Mouse (Mus musculus) intestine, embryonic 16.5 days (tissue): ENCODE results near the gene Atn1. TPM values are rescaled to one million over a fixed set of nuclear protein-coding genes. Genes with fewer than 3 reads are reported as not detected.

Experiments
- ATAC-seq: fragments of 200-750 bp; cut with Nextera tagmentation; 2 replicates; pipeline ENCODE4 v1.8.0; 2017; ENCODE audit warnings: moderate TSS enrichment, moderate library complexity
- H3K27ac ChIP-seq: fragments of 300-500 bp; sonication (generic); 2 replicates; pipeline ENCODE4 v1.5.1; 2014; ENCODE audit warnings: mild to moderate bottlenecking, low read length
- H3K27me3 ChIP-seq: fragments of 300-500 bp; sonication (generic); replicated peaks from 2 replicates; pipeline ENCODE4 v1.6.1; 2014; ENCODE audit warnings: low read length, control low read depth, mixed read lengths; ENCODE audit not compliant: control insufficient read depth, insufficient read depth
- H3K36me3 ChIP-seq: fragments of 300-500 bp; sonication (generic); 2 replicates; pipeline ENCODE4 v1.6.1; 2014; ENCODE audit warnings: low read length, control low read depth; ENCODE audit not compliant: control insufficient read depth, insufficient read depth
- H3K4me1 ChIP-seq: fragments of 300-500 bp; sonication (generic); 2 replicates; pipeline ENCODE4 v1.6.1; 2014; ENCODE audit warnings: low read length, control low read depth, mixed read lengths; ENCODE audit not compliant: control insufficient read depth, insufficient read depth
- H3K4me2 ChIP-seq: fragments of 300-500 bp; sonication (generic); 2 replicates; pipeline ENCODE4 v1.6.1; 2014; ENCODE audit warnings: low read depth, low read length, control low read depth
- H3K4me3 ChIP-seq: fragments of 300-500 bp; sonication (generic); 2 replicates; pipeline ENCODE4 v1.5.1; 2014; ENCODE audit warnings: mild to moderate bottlenecking, low read length
- H3K9ac ChIP-seq: fragments of 300-500 bp; sonication (generic); 2 replicates; pipeline ENCODE4 v1.6.1; 2014; ENCODE audit warnings: low read depth, low read length
- H3K9me3 ChIP-seq: fragments of 300-500 bp; sonication (generic); 2 replicates; pipeline ENCODE4 v1.6.1; 2016; ENCODE audit warnings: low read length, control low read depth; ENCODE audit not compliant: control insufficient read depth
- WGBS: fragments of 180-500 bp; shearing (Covaris S2); extraction: QIAGEN DNeasy Blood & Tissue Kit; methylation state at CpG from one replicate; pipeline ENCODE4 v1.1.7; 2014; 5-methylcytosine and 5-hydroxymethylcytosine counted together
- polyA plus RNA-seq: library from polyadenylated mRNA; unstranded; fragments of >200 nt; fragmentation: Nextera tagmentation; extraction: Ambion mirVana; gene quantifications from 2 replicates; pipeline ENCODE4 v1.2.1, GENCODE M21; 2015

Atn1 gene
- polyA plus RNA-seq, 1 experiment from 2014 or later = 8.3 TPM

DNA sequence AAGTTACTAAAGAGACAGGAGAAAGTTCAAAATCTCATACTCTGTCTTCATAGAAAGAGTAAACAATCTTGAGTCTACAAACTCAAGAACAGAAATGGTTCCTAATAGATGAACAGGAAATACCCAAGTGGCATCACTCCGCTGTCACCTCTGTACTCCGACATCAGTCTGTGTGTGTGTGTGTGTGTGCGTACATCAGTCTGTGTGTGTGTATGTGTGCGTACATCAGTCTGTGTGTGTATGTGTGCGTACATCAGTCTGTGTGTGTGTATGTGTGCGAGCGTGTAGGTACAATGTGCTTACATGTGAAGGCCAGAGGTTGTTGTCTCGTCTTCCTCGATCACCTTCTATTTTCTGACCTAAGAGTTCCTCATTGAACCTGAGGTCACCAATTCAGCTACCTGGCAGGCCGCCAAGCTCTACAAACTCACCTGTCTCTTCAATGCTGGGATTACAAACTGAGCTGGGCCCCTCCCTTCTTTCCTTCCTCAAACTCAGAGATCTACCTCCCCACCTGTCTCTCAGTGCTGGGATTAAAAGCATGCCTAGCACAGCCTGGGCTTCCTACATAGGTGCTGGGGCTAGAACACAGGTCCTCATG, 47.9 kb downstream of the Atn1 start:
- no peak overlapping the region for H3K4me3 ChIP-seq
- H3K4me2 ChIP-seq = no peak overlapping the region
- 87% methylated on average over 10 of the region's 10 CpGs for WGBS
- H3K27me3 ChIP-seq = no peaks in the 10 kb centered on the region
- no peaks in the 10 kb centered on the region for H3K9me3 ChIP-seq
- no peak overlapping the region for H3K9ac ChIP-seq
- peaks cover 11% of the 10 kb centered on the region for H3K36me3 ChIP-seq
- peaks cover 25% of the 10 kb centered on the region for H3K4me1 ChIP-seq
- H3K27ac ChIP-seq = no peak overlapping the region; the same call in 1 of the 2 replicates
- no peak for ATAC-seq

- peaks cover 23% of the 10 kb centered on the region for H3K4me1 ChIP-seq
- ATAC-seq = no peak
- 83% methylated on average over 5 of the region's 5 CpGs for WGBS
- peaks cover 24% of the 10 kb centered on the region for H3K36me3 ChIP-seq
- H3K9me3 ChIP-seq = no peaks in the 10 kb centered on the region
- H3K9ac ChIP-seq = no peak overlapping the region
- H3K4me3 ChIP-seq = no peak overlapping the region
- H3K4me2 ChIP-seq = no peak overlapping the region
- no peak overlapping the region for H3K27ac ChIP-seq
- H3K27me3 ChIP-seq = no peaks in the 10 kb centered on the region
Measured at GRCm38 (mm10) chr6:124706061-124706627, 50.2 kb downstream of the Atn1 start.

DNA sequence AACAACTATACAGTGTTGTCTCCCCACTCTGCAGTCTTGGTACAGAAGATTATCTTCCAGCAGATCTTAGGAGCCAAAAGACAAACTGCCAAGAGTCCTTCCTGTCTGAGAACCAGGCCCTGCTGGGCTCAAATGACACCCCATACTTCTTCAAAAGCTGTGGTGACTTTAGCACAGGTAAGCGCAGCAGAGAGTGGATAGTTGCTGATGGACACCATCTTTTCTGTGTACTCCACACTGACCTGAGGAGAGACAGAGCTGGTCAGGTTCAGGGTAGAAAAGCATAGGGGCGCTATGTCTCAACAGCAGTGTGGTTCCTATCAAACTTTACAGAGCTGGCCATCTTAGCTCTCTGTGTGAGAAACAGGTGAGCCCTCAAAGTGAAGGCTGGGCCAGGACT, 51.9 kb downstream of the Atn1 start:
- Histone ChIP-seq H3K4me3 (no peak overlapping the region), H3K9me3 (no peaks in the 10 kb centered on the region), H3K9ac (no peak overlapping the region), H3K4me1 (peaks cover 11% of the 10 kb centered on the region), H3K36me3 (peaks cover 24% of the 10 kb centered on the region), H3K27me3 (no peaks in the 10 kb centered on the region), H3K4me2 (no peak overlapping the region), H3K27ac (no peak overlapping the region)
- WGBS = 95% methylated on average over 2 of the region's 2 CpGs
- ATAC-seq = no peak

DNA sequence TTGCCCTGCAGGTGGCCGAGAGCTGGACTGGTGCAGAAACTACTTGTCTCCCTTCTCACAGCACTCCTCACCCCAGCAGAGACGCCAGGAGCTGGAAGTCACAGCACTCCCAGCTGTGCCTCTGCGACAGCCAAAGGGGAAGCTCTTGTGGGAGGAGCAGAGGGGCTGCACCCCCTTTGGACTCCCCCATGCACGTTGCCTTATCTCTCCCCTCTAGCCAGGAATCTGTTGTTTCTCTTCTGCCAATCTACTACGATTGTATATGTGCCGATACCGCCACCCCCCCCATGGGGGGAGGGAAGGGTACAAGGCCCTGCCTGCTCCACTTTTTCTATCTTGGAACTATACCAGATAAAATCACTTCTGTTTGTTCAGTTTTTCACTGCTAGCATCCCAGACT, 52.5 kb downstream of the Atn1 start:
- ATAC-seq = no peak
- H3K27ac ChIP-seq = no peak overlapping the region
- H3K27me3 ChIP-seq = no peaks in the 10 kb centered on the region
- H3K4me2 ChIP-seq = no peak overlapping the region
- peaks cover 6% of the 10 kb centered on the region for H3K4me1 ChIP-seq
- no peak overlapping the region for H3K9ac ChIP-seq
- H3K4me3 ChIP-seq = no peak overlapping the region
- 76% methylated on average over 7 of the region's 7 CpGs for WGBS
- no peaks in the 10 kb centered on the region for H3K9me3 ChIP-seq
- peaks cover 24% of the 10 kb centered on the region for H3K36me3 ChIP-seq

- Histone ChIP-seq H3K4me3 (no peak overlapping the region), H3K4me1 (no peaks in the 10 kb centered on the region; the same call in 1 of the 2 replicates), H3K9ac (no peak overlapping the region), H3K27me3 (no peaks in the 10 kb centered on the region), H3K36me3 (peaks cover 21% of the 10 kb centered on the region), H3K27ac (no peak overlapping the region), H3K9me3 (no peaks in the 10 kb centered on the region), H3K4me2 (no peak overlapping the region)
- WGBS = 42% methylated on average over 3 of the region's 3 CpGs
- peak; percentile 55 for ATAC-seq
Measured at GRCm38 (mm10) chr6:124702784-124703103, 53.6 kb downstream of the Atn1 start.

DNA sequence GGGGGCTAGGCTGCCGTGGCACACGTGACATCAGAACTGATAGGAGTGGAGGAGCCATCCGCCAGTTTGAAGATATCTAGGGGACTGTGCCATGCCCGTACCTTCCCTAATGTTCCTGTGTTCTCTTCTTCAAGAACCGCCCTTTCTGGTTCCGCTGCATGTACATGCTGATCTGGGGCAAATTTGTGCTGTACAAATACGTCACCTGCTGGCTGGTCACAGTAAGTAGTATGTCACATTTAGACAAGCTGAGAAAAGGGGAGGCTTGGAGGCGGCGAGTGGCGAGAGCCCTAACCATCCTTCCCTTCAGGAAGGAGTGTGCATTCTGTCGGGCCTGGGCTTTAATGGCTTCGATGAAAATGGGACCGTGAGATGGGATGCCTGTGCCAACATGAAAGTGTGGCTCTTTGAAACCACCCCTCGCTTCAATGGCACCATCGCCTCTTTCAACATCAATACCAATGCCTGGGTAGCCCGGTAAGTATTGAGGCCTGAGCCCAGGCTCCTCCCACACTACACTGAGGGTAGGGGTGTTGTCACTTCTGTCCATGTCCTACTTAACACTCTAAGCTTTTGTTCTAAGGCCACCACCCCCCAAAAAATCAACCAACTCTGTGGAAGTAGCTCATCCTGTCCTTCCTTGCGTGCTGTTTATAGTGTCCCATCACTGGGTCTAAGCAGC, 54.1 kb downstream of the Atn1 start:
- 90% methylated on average over 17 of the region's 17 CpGs for WGBS
- Histone ChIP-seq H3K36me3 (peaks cover 21% of the 10 kb centered on the region), H3K4me1 (no peaks in the 10 kb centered on the region; the same call in 1 of the 2 replicates), H3K9ac (no peak overlapping the region), H3K27ac (no peak overlapping the region), H3K9me3 (no peaks in the 10 kb centered on the region), H3K27me3 (no peaks in the 10 kb centered on the region), H3K4me3 (no peak overlapping the region), H3K4me2 (no peak overlapping the region)
- ATAC-seq = peak; percentile 17

DNA sequence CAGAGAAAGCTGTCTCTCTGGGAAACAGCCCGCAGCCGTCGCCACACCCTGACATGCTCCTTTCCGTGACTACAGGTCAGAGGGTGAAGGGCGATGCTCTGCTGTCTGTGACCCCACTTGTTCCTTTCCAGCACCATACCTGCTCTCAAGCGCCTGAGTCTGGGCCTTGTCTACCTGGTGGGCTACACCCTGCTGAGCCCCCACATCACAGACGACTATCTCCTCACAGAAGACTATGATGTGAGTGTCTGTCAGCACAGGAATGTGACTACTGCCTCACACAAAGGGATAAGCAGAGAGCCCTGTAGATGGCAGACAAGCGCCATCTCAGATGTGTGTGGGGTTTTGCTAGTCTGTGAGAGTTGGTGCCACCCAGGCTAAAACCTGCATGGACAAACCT, 55.0 kb downstream of the Atn1 start:
- Histone ChIP-seq H3K4me1 (no peaks in the 10 kb centered on the region; the same call in 1 of the 2 replicates), H3K4me3 (no peak overlapping the region), H3K9ac (no peak overlapping the region), H3K36me3 (peaks cover 21% of the 10 kb centered on the region), H3K4me2 (no peak overlapping the region), H3K9me3 (no peaks in the 10 kb centered on the region), H3K27me3 (no peaks in the 10 kb centered on the region), H3K27ac (no peak overlapping the region; the same call in 1 of the 2 replicates)
- 80% methylated on average over 8 of the region's 8 CpGs for WGBS
- ATAC-seq = no peak

DNA sequence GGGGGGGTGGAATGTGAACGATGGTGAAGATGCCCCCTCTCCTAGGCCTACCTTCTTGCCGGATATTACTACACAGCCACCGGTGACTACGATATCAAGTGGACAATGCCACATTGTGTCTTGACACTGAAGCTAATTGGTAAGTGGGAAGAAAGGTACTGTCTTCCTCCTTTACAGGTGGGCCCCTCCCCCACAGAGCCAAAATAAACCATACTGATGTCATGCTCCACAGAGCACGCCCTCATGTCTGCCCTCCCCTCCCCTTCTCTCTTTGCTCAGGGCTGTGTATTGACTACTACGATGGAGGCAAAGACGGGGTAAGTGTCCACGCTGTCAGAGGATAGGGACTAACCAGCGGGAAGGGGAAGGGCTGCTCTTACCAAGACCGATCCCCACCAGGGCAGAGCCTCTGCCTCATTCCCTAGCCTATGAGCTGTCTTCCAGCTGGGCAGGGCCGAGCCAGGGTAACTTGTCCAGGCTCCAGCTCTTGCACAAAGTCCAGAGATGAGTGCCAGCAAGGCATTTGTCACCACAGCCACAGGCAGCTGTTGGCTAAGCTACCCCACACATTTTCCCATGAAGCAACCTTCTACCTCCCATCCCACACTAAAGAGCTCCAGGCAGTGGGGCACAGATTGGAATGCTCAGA, 56.2 kb downstream of the Atn1 start:
- Histone ChIP-seq H3K4me3 (no peak overlapping the region), H3K36me3 (peaks cover 19% of the 10 kb centered on the region), H3K4me1 (no peaks in the 10 kb centered on the region; the same call in 1 of the 2 replicates), H3K27me3 (no peaks in the 10 kb centered on the region), H3K4me2 (no peak overlapping the region), H3K27ac (0 out of 2 replicates have a peak overlapping the region, but pooled peaks have one; percentile 1), H3K9ac (no peak overlapping the region), H3K9me3 (no peaks in the 10 kb centered on the region)
- WGBS = 77% methylated on average over 10 of the region's 11 CpGs
- ATAC-seq = peak; percentile 41

GRCm38 (mm10) chr6:124699366-124699765, 57.0 kb downstream of the Atn1 start:
- no peaks in the 10 kb centered on the region for H3K27me3 ChIP-seq
- no peak overlapping the region for H3K9ac ChIP-seq
- no peaks in the 10 kb centered on the region for H3K9me3 ChIP-seq
- H3K4me2 ChIP-seq = no peak overlapping the region
- H3K4me3 ChIP-seq = no peak overlapping the region
- H3K36me3 ChIP-seq = peaks cover 15% of the 10 kb centered on the region
- H3K27ac ChIP-seq = no peak overlapping the region
- no peak for ATAC-seq
- peaks cover 5% of the 10 kb centered on the region for H3K4me1 ChIP-seq
- 89% methylated on average over 4 of the region's 4 CpGs for WGBS
